Mouse (Mus musculus): ENCODE measurements around the gene Mak.

Mak gene

DNA sequence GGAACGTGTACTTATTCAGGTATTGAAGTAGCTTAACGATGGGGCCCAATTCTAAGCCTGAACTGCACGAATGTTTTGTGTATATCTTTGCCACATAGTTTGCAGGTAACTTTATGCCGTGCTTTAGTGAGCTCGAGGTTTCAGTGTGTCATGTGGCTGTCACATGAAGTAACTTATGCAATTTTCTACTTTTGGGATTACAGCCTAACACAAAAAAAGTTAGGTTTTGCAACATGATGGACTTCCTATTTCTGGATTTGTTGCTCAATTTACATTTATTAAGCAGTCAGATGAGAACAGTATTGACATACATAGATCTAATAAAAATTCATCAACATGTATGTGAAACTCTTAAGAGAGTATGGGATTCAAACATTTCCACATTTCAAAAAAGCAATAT, 5.7 kb downstream of the Mak start:
- no peak for DNase-seq (ENCODE audit: low spot score in 2 of 2)

DNA sequence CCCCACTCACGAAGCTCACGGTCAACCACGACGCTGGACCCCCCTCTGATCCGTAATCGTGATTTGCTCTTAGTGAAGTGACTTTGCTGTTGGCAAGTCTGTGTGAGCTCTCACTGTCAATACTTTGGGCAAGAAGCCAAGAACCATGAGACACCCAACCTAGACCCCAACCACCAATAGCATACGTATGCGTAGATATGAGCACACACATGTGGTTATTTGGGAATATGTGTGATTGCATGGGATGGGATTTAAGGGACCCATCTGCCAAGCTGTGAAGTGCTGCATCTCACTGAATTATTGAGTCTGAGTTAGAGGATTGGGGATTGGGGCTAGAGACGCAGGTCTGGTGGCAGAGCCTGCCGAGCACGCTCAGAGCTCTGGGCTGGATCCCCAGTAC, 7.9 kb downstream of the Mak start:
- no peak for DNase-seq (ENCODE audit: low spot score in 2 of 2)

DNA sequence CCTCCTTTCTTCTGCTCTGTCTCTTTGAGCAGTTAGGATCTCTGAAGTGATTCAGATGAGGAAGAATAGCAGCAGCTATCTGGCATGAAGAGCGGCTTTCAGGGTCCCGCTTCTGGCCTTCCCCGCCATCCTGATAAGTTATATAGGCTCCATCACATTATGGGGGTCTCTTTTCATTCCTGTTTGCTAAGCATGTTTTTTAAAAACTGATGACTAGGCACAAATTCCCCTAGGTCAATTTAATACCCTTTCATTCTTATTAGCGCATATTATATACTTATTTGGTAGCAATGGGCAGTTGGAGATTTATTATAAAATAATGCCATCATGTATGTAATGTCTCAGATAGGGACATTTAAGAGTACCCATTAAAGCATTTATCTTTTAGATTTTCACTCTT, 11.9 kb downstream of the Mak start:
- no peak for DNase-seq (ENCODE audit: low spot score in 2 of 2)

DNA sequence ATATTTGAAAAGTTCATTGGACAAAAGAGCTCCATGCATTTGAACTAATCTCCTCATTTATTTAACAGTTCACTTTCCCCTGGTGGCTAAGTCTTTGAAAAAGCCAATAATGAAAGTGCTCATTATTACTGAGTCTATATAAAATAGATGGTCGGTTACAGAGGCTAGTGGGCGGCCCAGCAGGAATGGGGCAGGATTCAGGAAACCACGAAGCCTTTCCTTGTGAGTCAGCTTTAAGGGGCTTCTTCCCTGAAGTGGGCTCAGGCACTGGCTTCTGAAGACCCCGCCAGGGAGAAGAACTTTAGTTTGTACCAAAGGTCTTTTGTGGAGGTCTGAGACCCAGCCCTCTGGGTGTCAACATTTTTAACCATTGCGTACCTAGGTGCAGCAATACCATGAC, 27.5 kb downstream of the Mak start:
- no peak for DNase-seq (ENCODE audit: low spot score in 2 of 2)

DNA sequence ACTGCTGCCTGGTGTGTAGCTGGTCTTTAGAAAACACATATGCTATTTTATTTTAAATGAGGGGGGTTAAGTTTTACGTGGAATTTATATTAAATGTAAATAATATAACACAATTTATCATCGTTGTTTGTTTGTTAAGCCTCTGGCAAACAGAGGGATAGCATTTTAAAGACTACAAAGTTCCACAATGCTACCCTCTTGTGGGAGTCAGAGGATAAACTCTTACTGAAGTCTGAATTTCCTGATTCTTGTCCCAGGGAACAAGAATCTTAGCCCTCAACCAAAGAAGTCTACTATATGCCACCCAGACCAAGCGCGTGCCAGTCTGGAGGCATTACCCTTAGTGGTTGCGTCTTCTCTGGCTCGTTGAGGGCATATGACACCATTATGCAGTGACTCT, 32.2 kb downstream of the Mak start:
- no peak for DNase-seq (ENCODE audit: low spot score in 2 of 2)

DNA sequence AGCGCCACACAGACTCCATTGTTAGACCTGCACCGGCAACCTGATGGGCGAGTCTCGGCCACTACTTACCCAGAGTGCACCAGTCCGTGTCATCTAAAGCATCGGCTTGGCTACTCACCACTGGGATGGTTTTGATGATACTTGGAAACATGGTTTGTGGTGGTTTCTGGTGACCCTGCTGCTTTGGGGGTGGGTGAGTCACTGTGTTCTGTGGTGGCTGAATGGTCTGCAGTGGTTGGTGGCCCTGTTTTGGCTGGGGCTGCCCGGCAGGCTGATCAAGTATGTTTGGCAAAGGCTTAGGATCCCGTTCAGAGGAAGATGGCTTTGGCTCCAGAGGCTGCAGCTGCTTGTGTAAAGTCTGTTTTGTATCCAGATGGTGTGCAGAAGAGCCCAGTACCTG, 33.6 kb downstream of the Mak start:
- no peak for DNase-seq (ENCODE audit: low spot score in 2 of 2)

DNA sequence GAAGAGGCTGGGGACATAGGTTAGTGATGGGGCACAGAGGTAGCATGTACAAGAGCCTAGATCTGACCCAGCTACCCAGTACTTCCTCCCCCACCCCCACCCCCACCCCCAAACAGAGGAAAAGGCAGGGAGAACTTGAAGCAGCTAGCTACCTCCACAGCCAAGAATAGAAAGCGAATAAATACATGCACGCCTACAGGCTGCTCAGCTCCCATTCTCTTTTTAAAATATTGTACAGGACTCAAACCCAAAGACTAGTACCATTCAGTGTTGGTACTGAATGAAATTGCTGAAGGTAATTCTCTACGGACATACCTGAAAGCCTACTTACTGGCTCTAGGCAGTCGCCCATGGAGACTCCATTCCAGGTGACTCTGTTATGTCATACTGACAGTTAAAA, 37.0 kb downstream of the Mak start:
- DNase-seq (ENCODE audit: low spot score in 2 of 2) = no peak

DNA sequence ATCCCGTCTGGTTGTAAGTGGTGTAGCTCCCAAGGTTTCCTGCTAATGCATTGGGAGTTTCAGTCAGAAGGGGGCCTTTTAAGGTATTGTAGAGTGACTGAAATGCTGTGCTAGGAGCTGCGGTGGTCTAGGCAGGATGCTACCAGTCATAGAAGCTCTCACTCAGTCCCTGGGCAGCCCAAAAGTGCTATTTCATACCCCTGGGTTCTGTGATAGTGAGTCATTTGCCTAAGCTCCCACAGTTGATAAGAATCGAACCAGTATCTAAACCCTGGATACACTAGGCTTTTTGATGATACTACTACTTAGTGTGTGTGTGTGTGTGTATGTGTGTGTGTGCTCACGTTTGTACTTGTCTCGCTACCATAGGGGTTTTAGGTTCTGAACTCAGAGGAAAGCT, 49.4 kb downstream of the Mak start:
- DNase-seq (ENCODE audit: low spot score in 2 of 2) = no peak

DNA sequence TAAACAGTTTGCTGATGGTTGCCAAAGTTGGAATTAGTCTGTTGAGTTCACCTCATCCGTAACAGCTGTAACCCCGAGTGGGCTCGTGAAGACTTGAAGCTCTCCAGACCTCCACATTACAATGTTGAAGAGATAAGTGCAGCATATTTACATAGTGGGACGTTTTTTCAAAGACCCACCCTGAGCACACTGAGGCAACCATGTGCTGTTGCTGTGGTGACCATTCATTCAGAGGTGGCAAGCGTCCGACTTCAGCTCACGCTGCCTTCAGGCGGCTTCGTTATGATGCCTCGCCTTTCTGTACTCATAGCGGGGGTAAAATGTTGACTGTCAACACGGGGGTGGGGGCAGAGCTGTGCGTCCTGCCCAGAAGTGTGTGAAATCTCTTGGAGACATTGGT, 57.4 kb downstream of the Mak start:
- DNase-seq (ENCODE audit: low spot score in 2 of 2) = no peak

DNA sequence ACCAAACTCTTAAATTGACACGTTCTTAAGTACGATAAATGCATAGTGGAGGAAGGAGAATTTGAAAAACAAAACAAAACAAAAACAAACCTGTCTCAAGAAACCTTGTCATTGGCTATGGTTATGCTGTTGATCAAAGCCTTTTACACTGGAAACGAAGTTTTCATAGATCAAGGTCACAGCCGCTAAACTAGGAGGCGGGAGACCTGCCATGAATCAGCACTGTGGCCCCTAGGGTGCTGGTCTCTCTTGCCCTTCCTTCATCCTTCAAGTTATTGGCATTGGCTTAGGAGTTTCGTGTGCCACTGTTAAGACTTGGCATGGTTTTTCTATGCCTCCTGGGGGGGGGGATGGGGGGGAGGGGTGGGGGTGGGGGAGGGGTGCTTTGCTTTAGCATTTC, 57.9 kb downstream of the Mak start:
- DNase-seq (ENCODE audit: low spot score in 2 of 2) = no peak

DNA sequence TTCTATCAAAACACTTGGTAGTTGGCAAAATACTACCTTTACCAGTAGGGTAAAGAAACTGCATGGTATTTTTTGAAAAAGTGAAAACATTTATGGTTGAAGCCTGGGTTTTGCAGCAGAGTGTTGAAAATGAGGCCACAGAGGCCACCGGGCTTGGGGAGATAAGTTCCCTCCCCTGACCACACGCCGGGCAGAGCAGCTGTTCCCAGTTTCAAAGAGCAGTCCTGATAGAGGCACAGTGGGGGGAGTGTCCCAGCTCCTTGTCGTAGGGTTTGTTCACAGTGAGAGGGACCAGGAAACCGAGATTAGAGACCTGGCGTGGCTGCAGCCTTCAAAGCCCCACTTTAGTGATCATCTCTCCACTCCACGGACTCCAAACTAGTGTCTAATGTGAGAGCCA, 59.0 kb downstream of the Mak start:
- peak; percentile 32 to 51 for DNase-seq (ENCODE audit: low spot score in 2 of 2)

DNA sequence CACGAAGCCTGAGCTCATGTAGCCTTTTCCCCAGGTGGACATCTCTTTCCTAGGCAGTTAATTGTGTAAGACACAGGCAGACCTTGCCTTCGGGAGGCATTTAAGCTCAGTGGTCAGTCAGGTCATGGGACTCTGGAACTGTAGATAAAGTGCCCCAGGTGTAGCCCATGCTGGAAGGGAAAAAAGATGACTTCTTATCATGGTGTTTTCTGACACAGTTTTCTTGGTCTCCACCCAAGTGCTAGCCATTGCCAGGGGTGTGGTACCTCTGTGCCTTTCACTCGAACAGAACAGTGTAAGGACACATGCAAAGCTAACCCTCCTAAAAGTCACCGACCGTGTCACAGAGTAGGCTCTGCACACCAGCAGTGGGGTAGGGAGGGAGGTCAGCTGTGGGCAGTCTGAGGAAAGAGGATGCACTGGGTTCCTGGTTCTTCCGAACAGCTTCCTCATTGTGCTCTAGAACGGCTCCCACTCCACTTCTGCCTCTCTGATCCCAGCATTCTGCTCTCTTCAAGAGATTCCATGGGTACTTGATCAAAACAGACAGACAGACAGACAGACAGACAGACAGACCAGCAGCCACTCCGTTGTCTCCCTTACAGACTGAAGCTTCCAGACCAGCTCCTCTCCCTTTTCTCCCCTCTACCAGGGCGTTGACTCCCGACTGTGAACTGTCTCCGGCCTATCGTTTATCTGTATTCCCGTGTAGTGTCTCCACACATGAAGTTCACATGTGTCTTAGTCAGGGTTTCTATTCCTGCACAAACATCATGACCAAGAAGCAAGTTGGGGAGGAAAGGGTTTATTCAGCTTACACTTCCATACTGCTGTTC, 60.5 kb downstream of the Mak start:
- peak; percentile 45 to 48 for DNase-seq (ENCODE audit: low spot score in 2 of 2)

DNA sequence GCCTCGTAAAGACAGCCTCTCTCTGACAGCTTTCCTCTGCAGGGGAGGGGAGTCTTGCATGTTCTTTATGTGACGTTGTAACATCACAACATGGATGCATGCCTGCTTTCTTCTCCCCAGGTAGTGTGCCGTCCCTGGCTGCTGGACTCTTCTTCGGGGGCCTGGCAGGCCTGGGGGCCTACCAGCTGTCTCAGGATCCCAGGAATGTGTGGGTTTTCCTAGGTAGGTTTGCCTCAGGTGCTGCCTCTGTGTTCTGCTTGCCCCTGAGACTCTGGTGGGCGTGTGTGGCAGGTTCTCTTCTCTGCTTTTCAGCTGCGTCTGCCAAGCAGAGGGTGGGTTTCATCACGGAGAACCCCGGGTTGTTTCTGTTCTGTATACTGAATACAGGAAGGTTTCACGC, 61.3 kb downstream of the Mak start:
- peak in 1 of 2 experiments; percentile 48 for DNase-seq (ENCODE audit: low spot score in 2 of 2)

DNA sequence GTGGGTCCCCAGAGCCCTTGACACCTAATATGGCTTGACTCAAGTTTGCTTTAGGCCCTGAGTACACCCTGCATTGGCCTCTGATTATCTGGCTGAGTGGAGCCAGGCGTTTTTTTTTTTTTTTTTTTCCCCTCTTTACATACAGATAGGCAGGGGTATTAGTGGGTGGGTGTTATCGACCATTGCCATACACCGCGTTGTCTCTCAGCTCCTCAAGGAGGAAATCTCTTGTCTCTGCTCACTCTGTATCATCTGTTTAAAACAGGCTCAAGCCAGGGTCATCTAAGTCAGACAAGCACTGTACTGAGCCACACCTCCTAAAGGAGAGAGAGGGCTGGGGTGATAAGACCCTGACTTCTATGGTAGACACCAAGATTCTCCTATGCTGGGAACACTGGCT, 61.7 kb downstream of the Mak start:
- no peak for DNase-seq (ENCODE audit: low spot score in 2 of 2)

DNA sequence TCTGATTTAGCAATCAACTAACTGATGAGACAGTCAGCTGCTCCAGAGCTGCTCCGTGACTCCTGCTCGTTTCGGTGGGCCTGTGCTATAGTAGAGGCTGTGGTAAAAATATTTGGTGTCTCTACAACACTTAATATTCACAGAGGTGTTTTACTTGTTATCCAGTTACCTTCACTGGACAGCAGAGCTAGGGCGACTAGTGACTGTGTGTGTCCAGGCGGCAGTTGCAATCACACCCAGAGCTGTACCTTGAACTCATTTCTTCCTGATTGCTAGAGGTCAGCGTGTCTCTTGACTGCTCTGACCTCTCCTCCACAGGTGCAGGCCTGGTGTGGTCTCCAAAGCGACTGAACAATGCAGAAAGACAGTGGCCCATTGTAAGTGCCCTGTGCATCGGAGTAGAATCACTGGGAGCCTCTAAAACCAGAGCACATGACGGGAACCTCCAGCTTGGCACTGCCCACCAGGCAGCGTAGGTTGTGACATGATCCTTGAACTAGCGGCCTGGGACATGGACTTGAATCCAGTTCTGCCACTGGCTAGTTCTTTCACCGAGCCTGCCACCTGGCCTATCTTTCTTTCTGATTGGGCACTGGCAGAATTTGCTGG, 62.6 kb downstream of the Mak start:
- peak; percentile 44 to 52 for DNase-seq (ENCODE audit: low spot score in 2 of 2)

DNA sequence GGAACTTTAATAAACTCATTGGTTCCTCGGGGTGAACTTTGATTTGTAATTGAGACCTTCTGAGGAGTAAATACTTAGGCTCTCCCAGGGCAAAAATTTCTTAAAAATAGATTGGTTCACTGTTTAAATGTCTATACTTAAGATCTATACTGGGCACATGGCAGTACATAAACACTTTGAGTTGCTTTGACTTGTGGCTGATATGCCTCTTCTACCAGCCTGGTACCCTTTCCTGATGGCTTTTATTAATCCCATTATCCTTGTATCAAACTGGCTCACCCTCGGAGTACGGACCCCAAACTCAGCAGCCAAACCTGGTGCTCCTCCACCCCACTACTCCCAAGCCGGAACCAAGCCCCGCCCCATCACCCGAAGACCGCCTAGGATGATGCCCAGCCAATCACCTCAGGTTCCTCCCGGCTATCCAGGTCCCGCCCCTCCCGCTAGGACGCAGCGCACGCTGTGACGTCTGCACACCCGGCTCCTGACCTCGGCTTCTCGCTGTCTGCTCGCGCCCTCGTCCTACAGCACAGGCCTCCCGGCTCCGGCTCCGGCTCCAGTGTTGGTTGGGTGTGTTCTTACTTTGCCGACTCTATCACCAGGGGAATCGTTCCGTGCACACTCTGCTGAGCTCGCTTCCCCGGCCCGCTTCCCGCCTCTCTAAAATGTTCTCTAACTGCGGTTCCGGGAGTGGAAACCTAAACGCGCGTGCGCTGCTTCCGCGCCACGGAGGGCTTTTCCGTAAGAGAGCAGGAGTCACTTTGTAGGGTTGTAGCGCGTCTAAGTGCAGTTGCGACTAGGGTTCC, 63.5 kb downstream of the Mak start, which contains the start of gene Tmem14c:
Gene Tmem14c (plus strand): TSS at position 464 of the 806 bp plus-strand sequence.
- peak; percentile 95 to 98 for DNase-seq (ENCODE audit: low spot score in 2 of 2)

DNA sequence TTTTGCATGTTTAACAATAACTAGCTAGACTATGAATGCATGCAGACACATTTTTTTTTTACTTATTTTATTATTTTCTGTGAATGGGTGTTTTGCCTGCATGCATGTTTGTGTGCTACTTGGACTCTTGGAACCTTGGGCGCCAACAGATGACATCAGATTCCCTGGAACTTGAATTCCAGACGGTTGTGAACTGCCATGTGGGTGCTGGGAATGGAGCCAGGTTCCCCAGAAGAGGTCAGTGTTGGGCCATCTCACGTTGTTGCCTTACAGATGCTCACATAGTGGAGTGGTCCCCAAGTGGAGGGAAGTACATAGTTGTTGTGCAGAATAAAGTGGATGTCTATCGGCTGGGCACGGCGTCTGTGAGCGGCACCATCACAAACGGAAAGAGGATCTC, 70.6 kb downstream of the Mak start:
- no peak for DNase-seq (ENCODE audit: low spot score in 2 of 2)

DNA sequence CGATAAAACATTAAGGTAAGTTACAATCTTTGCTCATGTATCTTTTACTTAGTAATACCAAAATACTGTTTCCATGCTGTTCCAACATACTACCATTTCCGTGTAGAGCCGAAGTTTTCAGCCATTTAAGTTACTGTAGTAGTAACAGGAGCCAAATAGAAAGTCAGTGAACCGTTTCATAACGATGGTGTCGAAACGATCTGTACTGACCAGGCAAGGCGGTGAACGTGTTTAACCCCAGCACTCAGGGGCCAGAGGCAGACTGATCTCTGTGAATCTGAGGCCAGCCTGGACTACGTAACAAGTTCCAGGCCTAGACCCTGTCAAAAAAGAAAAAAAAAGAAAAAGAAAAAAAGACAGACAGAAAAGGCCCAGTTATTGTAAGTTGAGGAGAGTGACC, 71.2 kb downstream of the Mak start:
- no peak for DNase-seq (ENCODE audit: low spot score in 2 of 2)

DNA sequence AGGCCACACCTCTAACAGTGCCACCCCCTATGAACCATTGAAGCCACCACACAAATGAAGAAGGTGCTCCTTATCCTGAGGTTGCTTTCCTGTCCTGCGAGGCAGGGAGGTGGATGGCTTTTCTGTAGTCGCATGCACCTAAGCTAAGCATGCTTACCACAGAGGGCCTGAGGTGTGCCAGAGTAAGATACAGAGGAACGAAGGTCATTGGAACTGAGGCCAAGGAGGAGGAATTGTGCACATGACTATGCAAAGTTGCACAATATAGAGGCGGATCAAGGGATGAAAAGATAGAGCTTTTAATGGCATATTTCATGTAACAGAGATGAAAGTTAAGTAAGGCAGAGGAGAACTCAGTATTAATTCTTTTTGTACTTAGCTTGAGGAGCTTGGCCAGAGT, 73.3 kb downstream of the Mak start:
- no peak for DNase-seq (ENCODE audit: low spot score in 2 of 2)

DNA sequence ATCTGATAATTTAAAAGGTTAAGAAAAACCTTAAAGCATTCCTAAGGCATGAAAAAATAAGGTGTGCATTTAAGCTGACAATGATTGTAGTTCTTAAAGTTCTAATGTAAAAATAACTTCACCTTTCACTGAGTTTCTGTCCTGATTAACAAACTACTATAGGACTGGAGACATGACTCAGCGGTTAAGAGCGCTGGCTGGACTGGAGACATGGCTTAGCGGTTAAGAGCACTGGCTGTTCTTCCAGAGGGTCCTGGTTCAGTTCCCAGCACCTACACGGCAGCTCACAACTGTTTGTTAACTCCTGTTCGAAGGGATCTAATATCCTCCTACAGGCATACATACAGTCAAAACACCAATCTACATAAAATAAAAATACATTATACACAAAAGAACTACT, 77.5 kb downstream of the Mak start:
- DNase-seq (ENCODE audit: low spot score in 2 of 2) = no peak

DNA sequence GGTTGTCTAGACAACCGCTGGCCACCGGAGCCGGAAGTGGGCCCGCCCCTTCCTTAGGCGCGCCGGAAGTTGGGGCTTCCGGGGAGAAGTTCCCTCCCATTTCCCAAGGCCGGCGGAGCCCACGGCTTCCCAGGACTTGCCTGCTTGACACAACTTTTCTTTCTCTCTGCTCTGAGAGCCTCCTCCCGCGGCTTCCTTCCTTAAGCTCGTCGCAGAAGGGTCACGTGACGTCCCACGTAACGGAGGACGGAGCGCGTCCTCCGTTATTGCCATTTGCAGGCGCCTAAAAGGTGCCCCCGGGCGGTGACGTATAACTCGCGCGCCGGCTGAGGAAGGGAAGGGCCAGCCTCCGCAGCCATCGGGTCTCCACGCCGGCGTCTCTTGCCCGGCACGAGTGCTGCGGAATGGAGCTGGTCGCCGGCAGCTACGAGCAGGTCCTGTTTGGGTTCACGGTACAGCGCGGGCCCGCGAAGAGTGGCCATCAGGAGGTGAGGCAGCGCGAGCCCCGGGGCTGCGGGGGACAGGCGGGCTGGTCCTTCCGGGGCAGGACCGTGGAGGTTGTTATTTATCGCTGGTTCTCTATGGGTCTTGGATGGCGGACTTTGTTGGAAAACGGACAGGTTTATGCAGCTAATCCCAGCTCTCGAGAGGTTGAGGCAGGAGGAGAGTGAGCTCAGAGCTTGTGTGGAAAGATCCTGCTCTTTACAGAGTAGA, 78.4 kb downstream of the Mak start, which contains the start of gene Pak1ip1:
Gene Pak1ip1 (plus strand): TSS at position 98 of the 714 bp plus-strand sequence.
- peak; percentile 94 for DNase-seq (ENCODE audit: low spot score in 2 of 2)

Measured in spleen, postnatal 10 days (tissue).